Mouse (Mus musculus) kidney, adult 2 months (tissue): Measurements from ENCODE around the gene Eif2b2. TPM values are rescaled to one million over a fixed set of nuclear protein-coding genes. Genes with fewer than 3 reads are reported as not detected.

Experiments used
- DNase-seq: peaks from one replicate; pipeline ENCODE4 v3.0.0; 2021
- H3K27ac ChIP-seq: fragments of 200-500 bp; 2 replicates; pipeline ENCODE4 v1.5.1; 2012; ENCODE audit warnings: low read depth, low read length, control low read depth, inconsistent platforms; ENCODE audit not compliant: insufficient read depth
- H3K27me3 ChIP-seq: fragments of 200-500 bp; replicated peaks from 2 replicates; pipeline ENCODE4 v1.6.1; 2012; ENCODE audit warnings: mild to moderate bottlenecking, moderate library complexity, low read length, inconsistent platforms; ENCODE audit not compliant: control insufficient read depth, insufficient read depth
- H3K36me3 ChIP-seq: fragments of 200-500 bp; 2 replicates; pipeline ENCODE4 v1.6.1; 2012; ENCODE audit warnings: mild to moderate bottlenecking, moderate library complexity, low read length, inconsistent platforms; ENCODE audit not compliant: control insufficient read depth, insufficient read depth
- H3K4me1 ChIP-seq: fragments of 200-500 bp; 2 replicates; pipeline ENCODE4 v1.6.1; 2011; ENCODE audit warnings: low read length; ENCODE audit not compliant: control insufficient read depth, insufficient read depth
- H3K4me3 ChIP-seq: fragments of 200-500 bp; 2 replicates; pipeline ENCODE4 v1.5.1; 2011; ENCODE audit warnings: mild to moderate bottlenecking, low read depth, low read length, control low read depth; ENCODE audit not compliant: insufficient read depth
- CTCF ChIP-seq: fragments of 200-500 bp; conservative IDR thresholded peaks from 2 replicates; pipeline ENCODE4 v1.5.1; 2011; ENCODE audit warnings: low read depth, mild to moderate bottlenecking, control low read depth, low read length, moderate library complexity, mixed read lengths; ENCODE audit not compliant: insufficient read depth, insufficient read length
- POLR2A ChIP-seq: fragments of 200-500 bp; IDR thresholded peaks from one replicate; pipeline ENCODE4 v1.6.1; 2011; ENCODE audit warnings: low read depth, low read length, control low read depth
- WGBS: fragments of 180-500 bp; shearing (Covaris S2); methylation state at CpG from one replicate; pipeline ENCODE4 v1.1.7; 2018; 5-methylcytosine and 5-hydroxymethylcytosine counted together
- polyA plus RNA-seq: library from polyadenylated mRNA; depleted of rRNA; stranded (reverse); fragments of >200 nt; gene quantifications from 2 replicates; pipeline ENCODE4 v1.2.3, GENCODE M21; 2012

Gene Eif2b2
- polyA plus RNA-seq, 1 experiment = 101 TPM

DNA sequence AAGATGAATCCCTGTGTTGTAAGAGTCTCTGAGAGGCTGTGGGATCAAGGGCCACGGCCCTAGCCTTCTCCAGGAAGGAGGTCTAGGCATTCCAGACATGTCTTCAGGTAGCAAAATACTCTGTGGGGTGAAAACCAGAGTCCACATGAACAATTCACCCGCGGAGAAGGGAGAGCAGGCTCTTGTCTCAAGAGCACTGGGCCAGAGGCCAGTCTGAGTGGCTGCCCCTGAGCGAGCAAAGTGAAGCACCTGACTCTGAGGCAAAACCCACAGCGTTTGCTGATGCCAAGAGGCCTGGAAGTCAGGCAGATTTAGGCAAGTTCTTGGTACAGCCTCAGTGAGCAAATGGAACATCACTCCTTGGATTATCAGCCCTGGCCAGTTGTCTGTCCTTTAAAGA lies 35.2 kb upstream of the Eif2b2 start:
- Histone ChIP-seq H3K27ac (no peak overlapping the region), H3K36me3 (no peaks in the 10 kb centered on the region), H3K4me3 (no peak overlapping the region), H3K4me1 (no peaks in the 10 kb centered on the region), H3K27me3 (no peaks in the 10 kb centered on the region)
- DNase-seq = no peak
- TF ChIP-seq POLR2A (no peak), CTCF (no peak)
- 42% methylated on average over 5 of the region's 5 CpGs for WGBS

DNA sequence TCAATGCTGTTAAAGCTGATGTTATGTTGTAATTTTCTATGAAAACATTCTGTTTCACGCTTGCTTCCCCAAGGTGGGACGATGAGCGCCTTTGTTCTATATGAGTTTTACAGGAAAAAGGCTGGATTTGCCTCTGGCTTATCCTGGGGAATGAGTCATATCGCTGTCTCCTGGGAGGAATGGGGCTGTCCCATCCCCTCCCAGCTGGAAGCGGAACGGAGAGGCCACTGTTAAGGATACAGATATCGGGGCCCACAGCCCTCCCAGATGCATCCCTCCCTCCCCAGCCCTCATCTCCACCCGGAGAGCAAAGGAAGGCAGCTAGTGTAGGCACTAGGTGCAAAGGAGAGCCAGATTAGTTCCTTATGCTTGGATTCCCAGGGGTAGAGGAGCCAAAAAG lies 33.5 kb upstream of the Eif2b2 start:
- no peak for DNase-seq
- Histone ChIP-seq H3K36me3 (no peaks in the 10 kb centered on the region), H3K27ac (no peak overlapping the region), H3K27me3 (no peaks in the 10 kb centered on the region), H3K4me3 (no peak overlapping the region), H3K4me1 (no peaks in the 10 kb centered on the region)
- TF ChIP-seq CTCF (no peak), POLR2A (no peak)
- whole genome bisulfite sequencing = 63% methylated on average over 8 of the region's 8 CpGs

DNA sequence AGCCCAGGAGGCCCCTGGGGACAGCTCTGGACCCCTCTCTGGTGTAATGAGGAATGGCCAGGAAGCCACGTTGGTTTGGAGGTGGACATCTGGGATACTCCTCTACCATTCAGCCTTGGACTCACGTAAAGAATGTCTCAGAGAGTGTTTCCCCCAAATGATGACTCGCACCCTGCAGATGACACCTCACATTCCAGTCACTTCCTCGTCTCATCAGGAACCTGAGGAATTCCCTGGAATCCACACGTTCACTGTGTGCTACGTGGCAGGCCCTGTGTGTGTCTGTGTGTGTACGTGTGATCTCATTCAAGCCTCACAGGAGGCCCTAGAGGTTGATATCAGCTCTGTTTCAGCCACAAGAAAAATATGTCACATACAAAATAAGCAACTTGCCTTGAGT lies 32.9 kb upstream of the Eif2b2 start:
- 81% methylated on average over 7 of the region's 7 CpGs for WGBS
- H3K27me3 ChIP-seq = no peaks in the 10 kb centered on the region

DNA sequence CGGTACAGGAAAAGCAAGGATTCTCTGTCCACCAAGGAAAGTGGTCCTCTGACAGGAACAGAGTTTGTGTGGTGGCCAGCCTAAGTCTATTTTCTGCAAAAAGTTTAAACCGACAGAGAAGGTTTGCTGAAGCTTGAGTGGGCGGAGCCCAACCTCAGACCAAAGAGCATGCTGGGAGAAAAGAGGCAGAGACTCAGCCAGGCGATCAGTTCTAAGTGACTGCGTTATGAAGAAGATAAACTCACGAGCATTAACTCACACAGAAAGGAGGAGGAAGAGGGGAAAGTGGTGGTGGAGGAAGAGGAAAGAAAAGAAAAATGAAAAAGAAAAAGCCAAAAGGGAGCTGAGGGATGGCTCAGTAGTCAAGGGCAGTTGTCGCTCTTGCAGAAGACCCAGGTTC lies 29.0 kb upstream of the Eif2b2 start:
- Histone ChIP-seq H3K27me3 (no peaks in the 10 kb centered on the region), H3K4me1 (peaks cover 4% of the 10 kb centered on the region), H3K36me3 (no peaks in the 10 kb centered on the region), H3K4me3 (no peak overlapping the region), H3K27ac (no peak overlapping the region)
- no peak for TF ChIP-seq POLR2A
- no peak for TF ChIP-seq CTCF
- no peak for DNase-seq
- WGBS = 84% methylated on average over 7 of the region's 7 CpGs

More for the DNA sequence above, 32.9 kb upstream of the Eif2b2 start:
- Histone ChIP-seq H3K36me3 (no peaks in the 10 kb centered on the region), H3K4me1 (no peaks in the 10 kb centered on the region), H3K27ac (no peak overlapping the region), H3K4me3 (no peak overlapping the region)
- TF ChIP-seq CTCF (no peak), POLR2A (no peak)
- DNase-seq = no peak

DNA sequence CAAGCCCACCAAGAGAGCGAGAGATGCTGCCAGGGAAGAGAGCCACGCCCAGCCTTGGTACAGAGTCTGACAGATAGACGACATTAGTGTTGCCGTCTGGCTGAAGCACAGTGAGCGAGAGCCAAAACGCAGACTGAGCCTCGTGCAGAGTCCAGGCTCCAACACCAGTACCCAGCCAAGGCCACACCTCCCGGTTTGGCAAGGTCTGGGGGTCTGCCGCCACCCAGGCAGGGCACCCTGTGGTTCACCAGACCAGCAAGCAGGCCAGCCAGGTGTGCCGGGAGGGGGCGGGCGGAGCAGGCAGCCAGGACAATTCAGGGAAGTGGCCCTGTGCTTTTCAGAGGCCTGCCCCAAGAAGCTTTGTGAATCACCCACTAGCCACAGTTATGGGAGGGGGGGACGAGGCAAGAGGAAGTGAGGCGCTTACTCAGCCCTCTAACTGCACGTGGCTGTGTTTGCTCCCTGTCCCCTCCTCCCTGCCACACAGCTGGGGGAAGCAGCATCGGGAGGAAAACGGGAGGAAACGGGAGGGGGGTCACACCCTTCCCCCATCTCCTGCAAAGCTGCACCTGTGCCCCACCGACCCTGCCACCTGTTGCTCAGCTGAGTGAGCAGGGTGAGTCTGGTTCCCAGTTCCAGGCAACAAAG lies 26.7 kb upstream of the Eif2b2 start:
- peaks cover 4% of the 10 kb centered on the region for H3K4me1 ChIP-seq
- no peaks in the 10 kb centered on the region for H3K27me3 ChIP-seq
- no peak overlapping the region for H3K4me3 ChIP-seq
- no peak for TF ChIP-seq POLR2A
- TF ChIP-seq CTCF = no peak
- DNase-seq = peak; percentile 37
- H3K36me3 ChIP-seq = no peaks in the 10 kb centered on the region
- 29% methylated on average over 19 of the region's 19 CpGs for WGBS
- H3K27ac ChIP-seq = no peak overlapping the region

DNA sequence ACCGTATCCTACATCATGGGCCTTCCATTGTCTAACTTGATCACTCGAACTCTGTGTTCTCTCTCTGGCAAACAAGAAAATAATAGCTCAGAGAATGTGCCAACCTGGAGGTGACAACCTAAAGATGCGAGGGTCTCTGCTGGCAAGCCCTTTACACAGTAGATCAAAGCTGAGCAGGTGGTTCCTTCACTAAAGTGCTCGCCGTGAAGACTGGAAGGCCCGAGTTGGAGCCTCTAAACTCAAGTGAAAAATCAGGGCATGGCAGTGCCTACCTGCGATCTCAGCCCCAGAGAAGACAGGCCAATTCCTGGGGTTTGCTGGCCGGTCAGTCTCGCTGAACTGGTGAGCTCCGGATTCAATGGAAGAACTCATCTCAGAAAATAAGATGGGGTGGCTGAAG lies 26.1 kb upstream of the Eif2b2 start:
- Histone ChIP-seq H3K27me3 (no peaks in the 10 kb centered on the region), H3K36me3 (no peaks in the 10 kb centered on the region), H3K27ac (no peak overlapping the region), H3K4me1 (peaks cover 4% of the 10 kb centered on the region), H3K4me3 (no peak overlapping the region)
- WGBS = 85% methylated on average over 10 of the region's 10 CpGs
- TF ChIP-seq CTCF (no peak), POLR2A (no peak)
- DNase-seq = no peak

DNA sequence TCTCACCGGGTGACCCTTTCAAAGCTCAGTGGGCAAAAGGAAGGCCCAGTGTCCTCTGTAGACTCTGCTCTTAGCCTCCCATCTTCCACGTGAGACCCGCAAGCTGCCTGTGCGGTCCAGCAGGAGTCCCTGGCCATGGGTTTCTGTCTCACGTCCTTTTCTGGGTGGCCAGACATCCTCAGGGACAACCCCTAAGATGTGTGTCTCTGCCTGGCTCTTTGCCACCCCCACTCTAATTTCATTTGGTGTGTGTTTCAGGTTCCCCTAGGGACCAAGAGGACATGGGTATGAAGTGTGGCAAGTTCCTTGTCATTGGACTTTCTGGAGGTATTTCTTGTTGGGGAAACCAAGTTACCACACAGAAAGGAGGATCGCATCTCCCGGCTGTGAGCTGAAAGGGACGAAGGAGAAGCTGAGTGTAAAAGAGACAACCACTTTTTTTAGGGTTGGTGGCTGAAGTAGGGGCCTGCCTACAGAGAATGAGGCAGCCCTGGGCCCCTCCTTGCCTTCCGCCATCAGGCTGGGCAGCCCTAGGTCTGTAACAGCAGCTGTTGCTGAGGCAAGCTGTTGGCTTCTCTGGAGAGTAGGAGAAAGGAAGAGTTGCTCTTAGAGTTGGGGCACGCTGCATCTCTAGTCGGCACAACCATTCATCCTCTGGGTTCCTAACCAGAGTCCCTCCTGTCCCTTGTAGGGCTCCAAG lies 25.2 kb upstream of the Eif2b2 start:
- TF ChIP-seq CTCF = no peak
- TF ChIP-seq POLR2A = no peak
- DNase-seq = no peak
- H3K36me3 ChIP-seq = no peaks in the 10 kb centered on the region
- no peak overlapping the region for H3K4me3 ChIP-seq
- no peaks in the 10 kb centered on the region for H3K27me3 ChIP-seq
- peaks cover 4% of the 10 kb centered on the region for H3K4me1 ChIP-seq
- no peak overlapping the region for H3K27ac ChIP-seq
- WGBS = 93% methylated on average over 11 of the region's 11 CpGs
